Mouse (Mus musculus) MEL (cell line): ENCODE data around the gene Sft2d2. TPM values are rescaled to one million over a fixed set of nuclear protein-coding genes. Genes with fewer than 3 reads are reported as not detected.

Experiments
- DNase-seq: peaks from one replicate; pipeline ENCODE4 v3.0.0; 2011; ENCODE audit warnings: low read depth, low spot score
- H3K27ac ChIP-seq: 2 replicates; pipeline ENCODE4 v1.5.1; 2012; ENCODE audit warnings: low read depth, mild to moderate bottlenecking, control low read depth, low read length, moderate library complexity; ENCODE audit not compliant: control insufficient read depth
- H3K27me3 ChIP-seq, 2 experiments: fragments of 150-350 bp in 1 of 2; sonication (generic) in 1 of 2; 2 replicates each; pipeline ENCODE4 v1.6.1; 2012; ENCODE audit warnings: low read length in 2 of 2, mild to moderate bottlenecking in 2 of 2, improper control_type of control experiment in 1 of 2, moderate library complexity in 1 of 2; ENCODE audit not compliant: insufficient read depth in 2 of 2, control insufficient read depth in 1 of 2
- H3K36me3 ChIP-seq, 2 experiments: 2 replicates each; pipeline ENCODE4 v1.6.1; 2012 to 2014; ENCODE audit warnings: low read length in 2 of 2, improper control_type of control experiment in 1 of 2, inconsistent platforms in 1 of 2, mild to moderate bottlenecking in 1 of 2; ENCODE audit not compliant: insufficient read depth in 2 of 2, control insufficient read depth in 1 of 2
- H3K4me1 ChIP-seq, 2 experiments: fragments of 150-350 bp in 1 of 2; sonication (generic) in 1 of 2; 2 replicates each; pipeline ENCODE4 v1.6.1; 2012; ENCODE audit warnings: low read length in 2 of 2, improper control_type of control experiment in 1 of 2, mild to moderate bottlenecking in 1 of 2; ENCODE audit not compliant: insufficient read depth in 2 of 2, control insufficient read depth in 1 of 2
- H3K4me3 ChIP-seq, 2 experiments: fragments of 150-350 bp in 1 of 2; sonication (generic) in 1 of 2; 2 replicates each; pipeline ENCODE4 v1.5.1; 2012; ENCODE audit warnings: low read depth in 2 of 2, low read length in 2 of 2, mild to moderate bottlenecking in 2 of 2, moderate library complexity in 2 of 2, control low read depth in 1 of 2, improper control_type of control experiment in 1 of 2; ENCODE audit not compliant: control insufficient read depth in 1 of 2, insufficient read depth in 1 of 2
- H3K79me2 ChIP-seq: 2 replicates; pipeline ENCODE4 v1.6.1; 2012; ENCODE audit warnings: mild to moderate bottlenecking, low read length, moderate library complexity; ENCODE audit not compliant: control insufficient read depth, poor library complexity, insufficient read depth
- H3K9ac ChIP-seq: 2 replicates; pipeline ENCODE4 v1.6.1; 2012; ENCODE audit warnings: low read depth, mild to moderate bottlenecking, control low read depth, low read length, moderate library complexity; ENCODE audit not compliant: control insufficient read depth, poor library complexity, severe bottlenecking
- H3K9me3 ChIP-seq: fragments of 150-350 bp; sonication (generic); replicated peaks from 2 replicates; pipeline ENCODE4 v1.6.1; 2012; ENCODE audit warnings: mild to moderate bottlenecking, low read length, improper control_type of control experiment, moderate library complexity; ENCODE audit not compliant: insufficient read depth
- BHLHE40 ChIP-seq: IDR thresholded peaks from 2 replicates; pipeline ENCODE4 v1.6.1; 2012; ENCODE audit warnings: low read depth, mild to moderate bottlenecking, inconsistent platforms, low read length, improper control_type of control experiment, borderline replicate concordance
- CHD1 ChIP-seq: IDR thresholded peaks from 2 replicates; pipeline ENCODE4 v1.6.1; 2012; ENCODE audit warnings: low read depth, mild to moderate bottlenecking, inconsistent platforms, low read length, improper control_type of control experiment
- CHD2 ChIP-seq: IDR thresholded peaks from 2 replicates; pipeline ENCODE4 v1.6.1; 2011; ENCODE audit warnings: low read length, improper control_type of control experiment
- CTCF ChIP-seq, 3 experiments: IDR thresholded peaks in 2 of 3; conservative IDR thresholded peaks in 1 of 3; 2 replicates each; pipeline ENCODE4 v1.5.1; 2011 to 2012; ENCODE audit warnings: low read length in 3 of 3, low read depth in 2 of 3, mild to moderate bottlenecking in 2 of 3, improper control_type of control experiment in 1 of 3, inconsistent platforms in 1 of 3, mixed read lengths in 1 of 3, moderate library complexity in 1 of 3; ENCODE audit not compliant: control insufficient read depth in 1 of 3, insufficient read depth in 1 of 3, poor library complexity in 1 of 3, severe bottlenecking in 1 of 3
- E2F4 ChIP-seq: IDR thresholded peaks from 2 replicates; pipeline ENCODE4 v1.6.1; 2011; ENCODE audit warnings: low read depth, low read length, improper control_type of control experiment, borderline replicate concordance
- ELF1 ChIP-seq: IDR thresholded peaks from 2 replicates; pipeline ENCODE4 v1.6.1; 2014; ENCODE audit warnings: low read depth, mild to moderate bottlenecking, inconsistent platforms, low read length, improper control_type of control experiment, moderate library complexity
- JUND ChIP-seq: IDR thresholded peaks from 2 replicates; pipeline ENCODE4 v1.6.1; 2011; ENCODE audit warnings: low read depth, mild to moderate bottlenecking, improper control_type of control experiment, low read length
- KAT2A ChIP-seq: conservative IDR thresholded peaks from 2 replicates; pipeline ENCODE4 v1.6.1; 2012; ENCODE audit warnings: low read depth, low read length, improper control_type of control experiment, inconsistent platforms
- MAFK ChIP-seq: IDR thresholded peaks from 2 replicates; pipeline ENCODE4 v1.6.1; 2011; ENCODE audit warnings: low read depth, mild to moderate bottlenecking, low read length, improper control_type of control experiment, borderline replicate concordance
- MAZ ChIP-seq: IDR thresholded peaks from 2 replicates; pipeline ENCODE4 v1.6.1; 2012; ENCODE audit warnings: low read depth, mild to moderate bottlenecking, inconsistent platforms, low read length, improper control_type of control experiment
- MEF2A ChIP-seq: IDR thresholded peaks from 2 replicates; pipeline ENCODE4 v1.6.1; 2014; ENCODE audit warnings: low read depth, mild to moderate bottlenecking, inconsistent platforms, low read length, improper control_type of control experiment; ENCODE audit not compliant: poor library complexity, insufficient replicate concordance, severe bottlenecking; ENCODE audit errors: extremely low read depth
- MXI1 ChIP-seq: IDR thresholded peaks from 2 replicates; pipeline ENCODE4 v1.6.1; 2011; ENCODE audit warnings: mild to moderate bottlenecking, low read depth, low read length, improper control_type of control experiment
- NELFE ChIP-seq: IDR thresholded peaks from 2 replicates; pipeline ENCODE4 v1.6.1; 2011; ENCODE audit warnings: low read depth, low read length, improper control_type of control experiment
- NRF1 ChIP-seq: IDR thresholded peaks from 2 replicates; pipeline ENCODE4 v1.6.1; 2014; ENCODE audit warnings: low read depth, mild to moderate bottlenecking, inconsistent platforms, low read length, improper control_type of control experiment, moderate library complexity; ENCODE audit not compliant: poor library complexity, insufficient read depth, severe bottlenecking
- POLR2AphosphoS2 ChIP-seq: IDR thresholded peaks from 2 replicates; pipeline ENCODE4 v1.6.1; 2011; ENCODE audit warnings: low read length, improper control_type of control experiment
- POLR2AphosphoS5 ChIP-seq: IDR thresholded peaks from 2 replicates; pipeline ENCODE4 v1.6.1; 2012; ENCODE audit warnings: low read depth, borderline replicate concordance, mild to moderate bottlenecking, inconsistent platforms, low read length, moderate library complexity, mixed read lengths
- RAD21 ChIP-seq: IDR thresholded peaks from 2 replicates; pipeline ENCODE4 v1.6.1; 2011; ENCODE audit warnings: mild to moderate bottlenecking, low read depth, low read length, improper control_type of control experiment
- SIN3A ChIP-seq: IDR thresholded peaks from 2 replicates; pipeline ENCODE4 v1.6.1; 2012; ENCODE audit warnings: low read length, improper control_type of control experiment, inconsistent platforms
- SMC3 ChIP-seq: IDR thresholded peaks from 2 replicates; pipeline ENCODE4 v1.6.1; 2011; ENCODE audit warnings: low read depth, low read length, improper control_type of control experiment
- TAL1 ChIP-seq: IDR thresholded peaks from 2 replicates; pipeline ENCODE4 v1.6.1; 2012; ENCODE audit warnings: mild to moderate bottlenecking, inconsistent platforms, low read length, moderate library complexity, mixed read lengths
- TCF12 ChIP-seq: IDR thresholded peaks from 2 replicates; pipeline ENCODE4 v1.6.1; 2014; ENCODE audit warnings: low read depth, mild to moderate bottlenecking, inconsistent platforms, low read length, improper control_type of control experiment, moderate library complexity
- ZKSCAN1 ChIP-seq: IDR thresholded peaks from 2 replicates; pipeline ENCODE4 v1.6.1; 2012; ENCODE audit warnings: low read depth, mild to moderate bottlenecking, inconsistent platforms, low read length, improper control_type of control experiment, moderate library complexity
- ZMIZ1 ChIP-seq: IDR thresholded peaks from 2 replicates; pipeline ENCODE4 v1.6.1; 2012; ENCODE audit warnings: low read depth, mild to moderate bottlenecking, inconsistent platforms, low read length, improper control_type of control experiment, moderate library complexity
- ZNF384 ChIP-seq: IDR thresholded peaks from 2 replicates; pipeline ENCODE4 v1.6.1; 2012; ENCODE audit warnings: low read depth, mild to moderate bottlenecking, inconsistent platforms, low read length, improper control_type of control experiment
- polyA plus RNA-seq, 2 experiments: library from polyadenylated mRNA; stranded (reverse) in 1 of 2; unstranded in 1 of 2; fragments of >175 nt in 1 of 2; fragments of >200 nt in 1 of 2; gene quantifications; 2 replicates each; pipeline versions ENCODE4 v1.2.1 to v1.2.4; 2012; ENCODE audit warnings: low replicate concordance in 2 of 2, low read depth in 1 of 2; ENCODE audit not compliant: insufficient read length in 2 of 2, insufficient read depth in 1 of 2, missing spikeins in 1 of 2
- total RNA-seq: library from RNA; depleted of rRNA; stranded (reverse); fragments of 300-350 nt; gene quantifications from 2 replicates; pipeline ENCODE4 v1.2.3, GENCODE M21; 2012

Gene Sft2d2
- total and polyA plus RNA-seq, 3 experiments: 4.0 to 8.9 TPM; not detected in 1

GRCm38 (mm10) chr1:165194662-165195013 is 400 bp upstream of the Sft2d2 start:
- no peaks in the 10 kb centered on the region for H3K9me3 ChIP-seq
- H3K9ac ChIP-seq: peak overlapping the region; percentile 80
- peaks cover 12 to 26% of the 10 kb centered on the region in 2 experiments for H3K4me1 ChIP-seq
- no peak for TF ChIP-seq ZMIZ1
- TF ChIP-seq SMC3: no peak
- peak; percentile 4; the same call in 1 of the 2 replicates for TF ChIP-seq SIN3A
- 0 out of 2 replicates have a peak, but pooled peaks have one; percentile 90 for TF ChIP-seq CHD1
- no peak for TF ChIP-seq TCF12
- TF ChIP-seq ZKSCAN1: no peak
- 0 out of 2 replicates have a peak, but pooled peaks have one; percentile 28 for TF ChIP-seq JUND
- 0 out of 2 replicates have a peak, but pooled peaks have one; percentile 16 for TF ChIP-seq MAFK
- TF ChIP-seq POLR2AphosphoS2: peak; percentile 31; the same call in 1 of the 2 replicates
- peak overlapping the region; percentile 74 for H3K27ac ChIP-seq
- DNase-seq: no peak
- H3K36me3 ChIP-seq: peaks cover 0 to 19% of the 10 kb centered on the region in 2 experiments; a peak in 2 of 4 replicates
- H3K27me3 ChIP-seq: no peaks in the 10 kb centered on the region; a peak in 1 of 4 replicates
- H3K79me2 ChIP-seq: peaks cover 2% of the 10 kb centered on the region; the same call in 1 of the 2 replicates
- peak overlapping the region; percentile 46 to 95 for H3K4me3 ChIP-seq

DNA sequence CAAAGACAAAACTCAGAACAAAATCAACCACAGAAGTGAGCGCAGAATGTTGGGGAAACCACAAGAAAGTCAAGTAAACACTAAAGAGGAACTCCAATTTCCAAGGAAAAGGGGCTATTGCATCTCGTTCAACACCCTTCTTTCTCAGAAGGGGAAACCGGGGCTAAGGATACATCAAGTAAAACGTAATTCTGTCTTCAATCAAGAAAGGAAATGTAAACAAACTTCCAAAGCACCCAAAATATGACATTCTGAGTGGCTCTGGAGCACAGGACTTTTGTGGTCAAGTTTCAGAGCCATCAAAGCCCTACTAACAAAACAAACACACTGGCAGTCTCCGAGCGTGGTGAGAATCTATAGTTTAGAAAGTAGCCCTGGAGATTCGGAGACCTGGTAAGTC is 812 bp downstream of the Sft2d2 start:
- H3K4me3 ChIP-seq: peak overlapping the region; percentile 83 to 95
- H3K36me3 ChIP-seq: peaks cover 0 to 19% of the 10 kb centered on the region in 2 experiments; a peak in 2 of 4 replicates
- peak overlapping the region; percentile 78 for H3K9ac ChIP-seq
- TF ChIP-seq ZNF384 (peak; percentile 33; the same call in 1 of the 2 replicates), MEF2A (no peak)
- peak overlapping the region; percentile 73 for H3K27ac ChIP-seq
- H3K79me2 ChIP-seq: peaks cover 2% of the 10 kb centered on the region; the same call in 1 of the 2 replicates
- H3K27me3 ChIP-seq: no peaks in the 10 kb centered on the region
- H3K9me3 ChIP-seq: no peaks in the 10 kb centered on the region
- H3K4me1 ChIP-seq: peaks cover 12 to 23% of the 10 kb centered on the region in 2 experiments
- DNase-seq: peak; percentile 68

DNA sequence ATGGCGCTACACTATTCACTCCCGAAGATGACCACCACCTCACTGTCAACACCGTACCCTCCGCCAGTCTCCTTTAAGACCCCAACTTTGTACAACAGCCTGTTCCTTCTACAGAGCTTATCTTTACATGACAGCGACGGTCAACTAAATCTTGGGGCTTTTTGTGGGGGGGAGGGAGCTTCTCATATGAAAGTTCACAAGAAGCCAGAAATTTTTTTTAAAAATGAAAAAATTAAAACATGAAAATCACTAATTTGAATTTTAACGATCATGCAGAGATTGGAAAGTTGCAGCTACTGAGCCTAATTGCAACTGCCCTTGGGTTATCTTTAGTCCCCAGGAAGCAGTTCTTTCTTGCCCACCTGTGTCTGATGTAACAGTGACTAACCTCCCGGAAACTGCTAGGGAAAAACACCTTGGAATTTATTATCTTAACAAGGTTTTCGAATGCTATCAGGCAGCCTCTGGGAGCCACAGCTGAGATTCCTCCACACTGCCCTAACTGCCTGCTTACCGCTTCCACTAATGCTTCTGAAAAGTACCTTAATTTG is 1.4 kb downstream of the Sft2d2 start:
- H3K9ac ChIP-seq: no peak overlapping the region
- H3K4me3 ChIP-seq: peak overlapping the region in 1 of 2 experiments; percentile 83; a peak in 2 of 4 replicates
- peaks cover 0 to 18% of the 10 kb centered on the region in 2 experiments; a peak in 2 of 4 replicates for H3K36me3 ChIP-seq
- peaks cover 10 to 22% of the 10 kb centered on the region in 2 experiments for H3K4me1 ChIP-seq
- peak; percentile 34 for DNase-seq
- peak overlapping the region; percentile 73; the same call in 1 of the 2 replicates for H3K27ac ChIP-seq
- H3K79me2 ChIP-seq: peaks cover 2% of the 10 kb centered on the region; the same call in 1 of the 2 replicates
- H3K27me3 ChIP-seq: no peaks in the 10 kb centered on the region
- H3K9me3 ChIP-seq: no peaks in the 10 kb centered on the region
- TF ChIP-seq CTCF (IDR thresholded peaks at IDR 0.05 in 2 of 3, conservative IDR thresholded peaks at IDR 0.05 in 1 of 3; ENCODE audit: control insufficient read depth in 1 of 3, insufficient read depth in 1 of 3, low read depth in 2 of 3, low read length in 3 of 3, poor library complexity in 1 of 3, severe bottlenecking in 1 of 3) (no peak), TCF12 (peak; percentile 34; the same call in 1 of the 2 replicates), NRF1 (no peak), CHD2 (no peak), POLR2AphosphoS2 (no peak), MEF2A (no peak), CHD1 (no peak), KAT2A (no peak), E2F4 (no peak), TAL1 (peak; percentile 20; the same call in 1 of the 2 replicates), SIN3A (no peak), RAD21 (no peak), MXI1 (no peak), ZNF384 (peak; percentile 63), NELFE (no peak), BHLHE40 (no peak), POLR2AphosphoS5 (no peak), MAZ (no peak), ELF1 (no peak)
